Mouse (Mus musculus) limb, embryonic 14.5 days (tissue): ENCODE data around the gene Prdm1. TPM values are rescaled to one million over a fixed set of nuclear protein-coding genes. Genes with fewer than 3 reads are reported as not detected.

Experiments
- ATAC-seq: fragments of 200-750 bp; cut with Nextera tagmentation; 2 replicates; pipeline ENCODE4 v1.8.0; 2017; ENCODE audit warnings: low read depth, moderate number of reproducible peaks, moderate TSS enrichment; ENCODE audit not compliant: low FRiP score
- DNase-seq: peaks from one replicate; pipeline ENCODE4 v3.0.0-alpha.2; 2015; ENCODE audit warnings: low spot score
- H3K27ac ChIP-seq: fragments of 300-500 bp; sonication (generic); replicated peaks from 2 replicates; pipeline ENCODE4 v1.5.1; 2014; ENCODE audit warnings: low read depth, mild to moderate bottlenecking, low read length, moderate library complexity, mixed read lengths
- H3K27me3 ChIP-seq: fragments of 300-500 bp; sonication (generic); 2 replicates; pipeline ENCODE4 v1.6.1; 2014; ENCODE audit warnings: low read length, mixed read lengths; ENCODE audit not compliant: control insufficient read depth, insufficient read depth
- H3K36me3 ChIP-seq: fragments of 300-500 bp; sonication (generic); 2 replicates; pipeline ENCODE4 v1.6.1; 2014; ENCODE audit warnings: mild to moderate bottlenecking, low read length, moderate library complexity, mixed read lengths; ENCODE audit not compliant: control insufficient read depth, insufficient read depth
- H3K4me1 ChIP-seq: fragments of 300-500 bp; sonication (generic); 2 replicates; pipeline ENCODE4 v1.6.1; 2014; ENCODE audit warnings: antibody characterized with exemption, low read length, mixed read lengths; ENCODE audit not compliant: control insufficient read depth, insufficient read depth
- H3K4me2 ChIP-seq: fragments of 300-500 bp; sonication (generic); replicated peaks from 2 replicates; pipeline ENCODE4 v1.6.1; 2014; ENCODE audit warnings: low read depth, mild to moderate bottlenecking, low read length, moderate library complexity; ENCODE audit not compliant: severe bottlenecking
- H3K4me3 ChIP-seq: fragments of 300-500 bp; sonication (generic); replicated peaks from 2 replicates; pipeline ENCODE4 v1.5.1; 2014; ENCODE audit warnings: low read length
- H3K9ac ChIP-seq: fragments of 300-500 bp; sonication (generic); 2 replicates; pipeline ENCODE4 v1.6.1; 2014; ENCODE audit warnings: mild to moderate bottlenecking, low read depth, low read length, moderate library complexity; ENCODE audit not compliant: severe bottlenecking
- H3K9me3 ChIP-seq: fragments of 300-500 bp; sonication (generic); 2 replicates; pipeline ENCODE4 v1.6.1; 2016; ENCODE audit warnings: low read length; ENCODE audit not compliant: control insufficient read depth
- POLR2A ChIP-seq: fragments of 200-500 bp; IDR thresholded peaks from 2 replicates; pipeline ENCODE4 v1.8.0; 2012; ENCODE audit warnings: inconsistent platforms, mild to moderate bottlenecking, moderate library complexity, borderline replicate concordance; ENCODE audit not compliant: insufficient read depth, insufficient read length; ENCODE audit errors: extremely low read depth
- WGBS: fragments of 180-500 bp; shearing (Covaris S2); extraction: QIAGEN DNeasy Blood & Tissue Kit; methylation state at CpG from one replicate; pipeline ENCODE4 v1.1.7; 2014; 5-methylcytosine and 5-hydroxymethylcytosine counted together
- polyA plus RNA-seq, 2 experiments: library from polyadenylated mRNA; depleted of rRNA in 1 of 2; stranded (reverse) in 1 of 2; unstranded in 1 of 2; fragments of >200 nt; fragmentation: Nextera tagmentation in 1 of 2; extraction: Ambion mirVana in 1 of 2; gene quantifications; 2 replicates each; pipeline versions ENCODE4 v1.2.1 to v1.2.3; 2012 to 2014

The Prdm1 gene
- polyA plus RNA-seq, 2 experiments, result 4.8 to 5.7 TPM

- DNase-seq, result no peak
- no peak overlapping the region for H3K9ac ChIP-seq
- no peak overlapping the region for H3K4me3 ChIP-seq
- ATAC-seq, result no peak
- no peak overlapping the region for H3K4me2 ChIP-seq
- no peaks in the 10 kb centered on the region for H3K9me3 ChIP-seq
- peaks cover 4% of the 10 kb centered on the region for H3K4me1 ChIP-seq
- H3K27ac ChIP-seq, result no peak overlapping the region
- no peaks in the 10 kb centered on the region for H3K36me3 ChIP-seq
- 0 out of 2 replicates have a peak, but pooled peaks cover 6% of the 10 kb centered on the region for H3K27me3 ChIP-seq
- TF ChIP-seq POLR2A, result no peak
- 49% methylated on average over 6 of the region's 6 CpGs for WGBS
Observed at GRCm38 (mm10) chr10:44483116-44483515, 45.2 kb downstream of the Prdm1 start.

- TF ChIP-seq POLR2A, result no peak
- H3K27me3 ChIP-seq, result 0 out of 2 replicates have a peak, but pooled peaks cover 6% of the 10 kb centered on the region
- H3K4me1 ChIP-seq, result peaks cover 4% of the 10 kb centered on the region
- H3K27ac ChIP-seq, result no peak overlapping the region
- WGBS, result 86% methylated on average over 5 of the region's 5 CpGs
- H3K36me3 ChIP-seq, result no peaks in the 10 kb centered on the region
- H3K4me3 ChIP-seq, result no peak overlapping the region
- ATAC-seq (no peak), DNase-seq (no peak)
- H3K9me3 ChIP-seq, result no peaks in the 10 kb centered on the region
- H3K9ac ChIP-seq, result no peak overlapping the region
- H3K4me2 ChIP-seq, result no peak overlapping the region
Observed at GRCm38 (mm10) chr10:44481379-44481778, 46.9 kb downstream of the Prdm1 start.

GRCm38 (mm10) chr10:44479286-44479685 is 49.0 kb downstream of the Prdm1 start:
- no peak overlapping the region for H3K27ac ChIP-seq
- 0 out of 2 replicates have a peak, but pooled peaks cover 6% of the 10 kb centered on the region for H3K27me3 ChIP-seq
- WGBS, result 27% methylated on average over 6 of the region's 6 CpGs
- H3K36me3 ChIP-seq, result no peaks in the 10 kb centered on the region
- no peak for TF ChIP-seq POLR2A
- peaks cover 4% of the 10 kb centered on the region for H3K4me1 ChIP-seq
- H3K9me3 ChIP-seq, result no peaks in the 10 kb centered on the region
- ATAC-seq (no peak), DNase-seq (no peak)
- H3K4me2 ChIP-seq, result no peak overlapping the region
- no peak overlapping the region for H3K9ac ChIP-seq
- no peak overlapping the region for H3K4me3 ChIP-seq

DNA sequence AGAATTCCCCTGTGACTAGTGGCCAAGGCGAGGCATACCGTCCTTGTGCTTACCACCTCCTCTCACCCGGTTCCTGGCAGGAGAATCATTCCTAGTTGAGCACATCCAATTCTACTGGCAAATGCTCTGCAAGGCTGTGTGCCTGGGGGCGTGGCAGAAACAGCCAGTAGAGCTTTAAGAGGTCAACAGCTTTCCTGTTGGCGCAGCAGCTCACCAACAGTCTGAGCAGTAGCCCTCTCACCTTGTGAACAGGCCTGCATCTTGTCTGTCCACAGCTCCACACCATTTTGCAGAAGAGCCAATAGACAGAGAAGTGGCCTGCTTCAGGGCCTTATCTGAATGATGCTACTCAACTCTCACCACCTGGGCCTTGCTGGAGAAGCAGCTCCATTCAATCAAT is 50.2 kb downstream of the Prdm1 start:
- no peak overlapping the region for H3K9ac ChIP-seq
- H3K9me3 ChIP-seq, result no peaks in the 10 kb centered on the region
- no peaks in the 10 kb centered on the region for H3K36me3 ChIP-seq
- 34% methylated on average over 5 of the region's 5 CpGs for WGBS
- DNase-seq (no peak), ATAC-seq (no peak)
- H3K4me2 ChIP-seq, result no peak overlapping the region
- no peak overlapping the region for H3K4me3 ChIP-seq
- H3K27ac ChIP-seq, result no peak overlapping the region
- no peak for TF ChIP-seq POLR2A
- 0 out of 2 replicates have a peak, but pooled peaks cover 6% of the 10 kb centered on the region for H3K27me3 ChIP-seq
- peaks cover 4% of the 10 kb centered on the region for H3K4me1 ChIP-seq

DNA sequence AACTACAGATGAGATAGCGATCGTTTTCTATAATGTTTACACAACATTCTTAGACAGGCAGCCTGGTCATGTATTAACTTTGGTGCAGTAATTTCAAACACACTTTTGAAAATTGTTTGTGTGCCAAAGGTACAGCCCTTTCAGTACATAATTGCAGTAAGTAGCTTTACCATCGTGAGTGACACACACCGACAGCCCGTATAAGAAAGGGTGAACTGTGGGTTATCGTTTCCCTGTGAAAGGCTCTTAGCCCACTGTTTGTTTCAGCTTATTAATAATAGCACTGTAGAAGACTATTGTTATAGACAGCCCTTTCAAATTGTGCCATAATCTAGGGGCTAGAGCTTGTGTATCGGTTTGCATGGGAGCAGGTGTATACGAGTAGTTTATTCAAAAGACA is 51.1 kb downstream of the Prdm1 start:
- no peak overlapping the region for H3K9ac ChIP-seq
- no peak for DNase-seq
- H3K9me3 ChIP-seq, result no peaks in the 10 kb centered on the region
- H3K27ac ChIP-seq, result no peak overlapping the region
- ATAC-seq, result no peak
- TF ChIP-seq POLR2A, result no peak
- WGBS, result 77% methylated on average over 8 of the region's 8 CpGs
- H3K27me3 ChIP-seq, result 0 out of 2 replicates have a peak, but pooled peaks cover 6% of the 10 kb centered on the region
- peaks cover 4% of the 10 kb centered on the region for H3K4me1 ChIP-seq
- no peaks in the 10 kb centered on the region for H3K36me3 ChIP-seq
- H3K4me2 ChIP-seq, result no peak overlapping the region
- no peak overlapping the region for H3K4me3 ChIP-seq

- no peak for DNase-seq
- no peak overlapping the region for H3K27ac ChIP-seq
- no peaks in the 10 kb centered on the region for H3K9me3 ChIP-seq
- TF ChIP-seq POLR2A, result no peak
- no peaks in the 10 kb centered on the region for H3K36me3 ChIP-seq
- 0 out of 2 replicates have a peak, but pooled peaks cover 6% of the 10 kb centered on the region for H3K27me3 ChIP-seq
- 69% methylated on average over 13 of the region's 13 CpGs for WGBS
- H3K4me3 ChIP-seq, result no peak overlapping the region
- no peak overlapping the region for H3K9ac ChIP-seq
- H3K4me1 ChIP-seq, result peaks cover 4% of the 10 kb centered on the region
- H3K4me2 ChIP-seq, result no peak overlapping the region
- no peak for ATAC-seq
Observed at GRCm38 (mm10) chr10:44476523-44476922, 51.8 kb downstream of the Prdm1 start.
